Mouse (Mus musculus): ENCODE results near the gene Eno3.

GRCm38 (mm10) chr11:70628431-70628830 lies 28.6 kb upstream of the Eno3 start:
- TF ChIP-seq ZC3H11A (IDR thresholded peaks at IDR 0.05; ENCODE audit: borderline replicate concordance, low read depth, low read length) (no peak), HCFC1 (IDR thresholded peaks at IDR 0.05; ENCODE audit: borderline replicate concordance, insufficient read depth, low read length) (no peak)

Data from ES-E14 (cell line).